Mouse (Mus musculus) C2C12 (cell line): ENCODE data around the gene Nexn.

Experiments used
- CTCF ChIP-seq: IDR thresholded peaks from one replicate; pipeline ENCODE4 v1.5.1; 2011; ENCODE audit not compliant: control insufficient read depth, insufficient read depth, insufficient read length
- MAX ChIP-seq: IDR thresholded peaks from one replicate; pipeline ENCODE4 v1.6.1; 2011; ENCODE audit warnings: mild to moderate bottlenecking, control low read depth
- MYOD1 ChIP-seq: IDR thresholded peaks from one replicate; pipeline ENCODE4 v1.6.1; 2011; ENCODE audit warnings: low read depth; ENCODE audit not compliant: control insufficient read depth, insufficient read length
- USF1 ChIP-seq: IDR thresholded peaks from one replicate; pipeline ENCODE4 v1.6.1; 2011; ENCODE audit warnings: low read depth, mild to moderate bottlenecking, control low read depth, moderate library complexity

DNA sequence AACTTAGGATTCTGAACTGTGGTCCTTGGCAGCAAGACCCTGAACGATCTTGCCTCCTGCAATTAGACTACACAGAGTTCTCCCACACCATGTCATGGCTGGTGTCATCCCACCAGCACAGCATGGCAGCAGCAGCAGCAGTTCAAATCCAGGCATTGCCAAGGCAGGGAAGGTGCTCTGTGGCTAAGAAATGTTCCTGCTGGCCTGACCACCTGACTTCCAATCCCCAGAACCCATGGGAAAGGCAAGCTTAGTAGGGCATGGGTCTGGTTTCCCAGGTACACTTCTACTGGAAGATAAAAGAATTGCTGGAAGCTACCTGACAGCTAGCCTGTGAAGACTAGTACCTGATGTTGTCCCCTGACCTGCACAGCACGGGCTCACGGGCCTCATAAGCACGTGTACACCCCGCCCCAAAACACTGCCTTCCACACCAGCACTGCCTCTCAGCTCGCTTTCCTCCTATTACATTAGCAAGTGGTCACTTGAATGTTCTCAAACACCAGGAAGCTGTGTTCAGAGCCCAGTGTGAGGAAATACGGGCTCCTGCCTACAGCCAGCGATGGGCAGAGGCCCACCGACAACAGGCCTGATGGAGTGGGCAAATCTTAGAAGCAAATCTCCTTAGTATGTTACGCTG is 5.0 kb upstream of the Nexn start:
- TF ChIP-seq CTCF (no peak), USF1 (no peak), MAX (no peak), MYOD1 (no peak)
